Comparison of ENCODE assay signal across 8 mouse cellular contexts in the genomic region with DNA sequence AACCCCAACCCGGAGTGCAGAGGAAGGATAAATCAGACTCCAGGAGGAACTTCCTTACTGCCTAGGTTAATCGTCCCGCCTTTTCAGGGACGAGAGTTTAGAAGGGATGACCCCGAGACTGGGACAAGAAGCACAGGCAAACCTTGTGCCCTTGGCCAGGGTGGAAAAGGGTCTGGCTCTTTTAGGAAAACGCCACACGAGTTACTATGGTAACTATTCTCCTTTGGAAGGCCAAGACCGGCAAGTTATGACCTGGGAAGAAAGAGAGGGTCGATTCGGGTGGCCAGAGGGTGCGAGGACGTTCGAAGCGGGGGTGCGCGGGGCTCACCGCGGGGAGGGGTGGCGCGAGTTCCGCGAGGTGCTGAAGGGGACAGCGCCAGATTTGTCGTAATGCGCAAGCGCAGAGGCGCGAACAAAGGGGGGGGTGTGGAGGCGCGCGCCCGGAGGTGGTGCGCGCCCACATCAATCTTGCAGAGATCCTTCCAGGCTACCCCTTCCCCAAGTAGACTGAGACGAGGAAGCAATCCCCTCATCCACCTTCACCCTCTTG. TPM values are rescaled to one million over a fixed set of nuclear protein-coding genes. Genes with fewer than 3 reads are reported as not detected.
DNase-seq lines count a peak whose midpoint lies in the region; ATAC-seq lines count a peak whose summit lies in the region.

A gene (minus strand): TSS at position 401 of the 550 bp plus-strand sequence.

- DNase-seq in A20 (ENCODE audit: low read depth, low spot score), result peak; percentile 71
- DNase-seq in ES-CJ7 (ENCODE audit: low read depth, low spot score), result peak; percentile 67
- DNase-seq in cerebellum, postnatal 25 days, result peak; percentile 88 to 90
- peak in 1 of 2 experiments; percentile 70 for DNase-seq in layer of hippocampus, adult 8-10 months (ENCODE audit: low spot score in 2 of 2)
- peak; percentile 68 for DNase-seq in right cerebral cortex, postnatal 14 days
- DNase-seq in urinary bladder, postnatal 14 days (ENCODE audit: low spot score), result no peak

- under 1% methylated on average over 35 of the region's 35 CpGs for WGBS in heart, embryonic 15.5 days
- under 1% methylated on average over 35 of the region's 35 CpGs for WGBS in lung, embryonic 16.5 days

- H3K4me2 ChIP-seq in heart, embryonic 15.5 days, result peak within 1 kb of the TSS; percentile 93
- peak within 1 kb of the TSS; percentile 98 for H3K4me2 ChIP-seq in lung, embryonic 16.5 days (ENCODE audit: low read depth, low read length)

- H3K9ac ChIP-seq in heart, embryonic 15.5 days, result peak within 1 kb of the TSS; percentile 62
- H3K9ac ChIP-seq in lung, embryonic 16.5 days (ENCODE audit: low read length), result peak within 1 kb of the TSS; percentile 76

- peak within 1 kb of the TSS; percentile 68 for H3K4me3 ChIP-seq in heart, embryonic 15.5 days
- peak within 1 kb of the TSS; percentile 71 for H3K4me3 ChIP-seq in lung, embryonic 16.5 days (ENCODE audit: low read length)

- H3K27ac ChIP-seq in heart, embryonic 15.5 days, result peak within 1 kb of the TSS; percentile 86
- H3K27ac ChIP-seq in lung, embryonic 16.5 days (ENCODE audit: low read length), result peak within 1 kb of the TSS; percentile 89

- peaks cover 31% of the 10 kb centered on the region for H3K4me1 ChIP-seq in heart, embryonic 15.5 days (replicated peaks)
- H3K4me1 ChIP-seq in lung, embryonic 16.5 days (replicated peaks; ENCODE audit: control insufficient read depth, insufficient read depth, low read length), result peaks cover 18% of the 10 kb centered on the region

- no peak for ATAC-seq in heart, embryonic 15.5 days (replicated peaks; ENCODE audit: insufficient number of reproducible peaks, insufficient read depth, low FRiP score, low read depth)
- ATAC-seq in lung, embryonic 16.5 days (ENCODE audit: low read depth), result no peak

- peaks cover 56% of the 10 kb centered on the region for H3K27me3 ChIP-seq in heart, embryonic 15.5 days
- H3K27me3 ChIP-seq in lung, embryonic 16.5 days (ENCODE audit: control insufficient read depth, insufficient read depth, low read depth, low read length), result peaks cover 45% of the 10 kb centered on the region

- peaks cover 8% of the 10 kb centered on the region; the same call in 1 of the 2 replicates for H3K36me3 ChIP-seq in heart, embryonic 15.5 days
- H3K36me3 ChIP-seq in lung, embryonic 16.5 days (ENCODE audit: control insufficient read depth, insufficient read depth, low read length), result no peaks in the 10 kb centered on the region

- no peaks in the 10 kb centered on the region for H3K9me3 ChIP-seq in heart, embryonic 15.5 days (replicated peaks)
- H3K9me3 ChIP-seq in lung, embryonic 16.5 days (ENCODE audit: control insufficient read depth, low read length), result no peaks in the 10 kb centered on the region

RNA-seq across cellular contexts. Expression of the gene that starts here (rescaled TPM):
- polyA plus RNA-seq in heart, embryonic 15.5 days (2015; fragmentation: Nextera tagmentation; extraction: Ambion mirVana), result 4.5 and 6.8 TPM in 2 replicates
- 100 to 1,000 TPM; 602 to 631 (median 613) TPM for total RNA-seq in layer of hippocampus, adult 8-10 months (2022)
- polyA plus RNA-seq in lung, embryonic 16.5 days (2015; fragmentation: Nextera tagmentation; extraction: Ambion mirVana), result 3.4 and 4.3 TPM in 2 replicates
